Mouse (Mus musculus) megakaryocyte, embryonic 14.5 days (primary cell): Measurements from ENCODE around the gene Ttc39b.

Experiments used
- FLI1 ChIP-seq: IDR thresholded peaks from 2 replicates; pipeline ENCODE4 v1.6.1; 2012; ENCODE audit warnings: low read length, inconsistent platforms, mixed read lengths
- GATA1 ChIP-seq: IDR thresholded peaks from 3 replicates; pipeline ENCODE4 v1.6.1; 2012; ENCODE audit warnings: mixed read lengths, low read length, inconsistent platforms, borderline replicate concordance

- TF ChIP-seq GATA1 (no peak), FLI1 (no peak)
These were observed 86.4 kb downstream of the Ttc39b start for GRCm38 (mm10) chr4:83237656-83238055.
